Mouse (Mus musculus) forebrain, embryonic 10.5 days (tissue): ENCODE measurements around the gene Ntn1. TPM values are rescaled to one million over a fixed set of nuclear protein-coding genes. Genes with fewer than 3 reads are reported as not detected.

Experiments
- DNase-seq: peaks from one replicate; pipeline ENCODE4 v3.0.0-alpha.2; 2017; ENCODE audit warnings: low spot score; ENCODE audit errors: extremely low spot score
- H3K27ac ChIP-seq: fragments of 300-500 bp; sonication (generic); 2 replicates; pipeline ENCODE4 v1.5.1; 2016; ENCODE audit warnings: mild to moderate bottlenecking
- H3K27me3 ChIP-seq: fragments of 300-500 bp; sonication (generic); 2 replicates; pipeline ENCODE4 v1.6.1; 2016; ENCODE audit warnings: mild to moderate bottlenecking; ENCODE audit not compliant: poor library complexity, severe bottlenecking
- H3K36me3 ChIP-seq: fragments of 300-500 bp; sonication (generic); replicated peaks from 2 replicates; pipeline ENCODE4 v1.6.1; 2016; ENCODE audit warnings: mild to moderate bottlenecking, moderate library complexity
- H3K4me1 ChIP-seq: fragments of 300-500 bp; sonication (generic); 2 replicates; pipeline ENCODE4 v1.6.1; 2016
- H3K4me3 ChIP-seq: fragments of 300-500 bp; sonication (generic); 2 replicates; pipeline ENCODE4 v1.5.1; 2016; ENCODE audit warnings: mild to moderate bottlenecking, moderate library complexity
- H3K9me3 ChIP-seq: fragments of 300-500 bp; sonication (generic); 2 replicates; pipeline ENCODE4 v1.6.1; 2016; ENCODE audit warnings: mild to moderate bottlenecking, moderate library complexity
- WGBS: fragments of 180-500 bp; shearing (Covaris S2); methylation state at CpG from one replicate; pipeline ENCODE4 v1.1.7; 2016; 5-methylcytosine and 5-hydroxymethylcytosine counted together
- polyA plus RNA-seq: library from polyadenylated mRNA; unstranded; fragments of >200 nt; fragmentation: Nextera tagmentation; extraction: Ambion mirVana; gene quantifications from 2 replicates; pipeline ENCODE4 v1.2.1, GENCODE M21; 2016

Gene Ntn1
- polyA plus RNA-seq, 1 experiment from 2014 or later, result 6.2 TPM

- Histone ChIP-seq H3K27ac (peak overlapping the region; percentile 78), H3K9me3 (no peaks in the 10 kb centered on the region), H3K27me3 (peaks cover 43% of the 10 kb centered on the region), H3K4me1 (peaks cover 15% of the 10 kb centered on the region), H3K4me3 (peak overlapping the region; percentile 64), H3K36me3 (no peaks in the 10 kb centered on the region)
- no peak for DNase-seq
- WGBS, result 34% methylated on average over 23 of the region's 23 CpGs
These were observed 31.9 kb upstream of the Ntn1 start for GRCm38 (mm10) chr11:68432361-68433021.

GRCm38 (mm10) chr11:68431699-68432360, 31.2 kb upstream of the Ntn1 start, which contains the start of gene Pik3r5:
Gene Pik3r5, plus strand, starts transcription at chr11:68432121.
- WGBS, result 8% methylated on average over 35 of the region's 35 CpGs
- peaks cover 21% of the 10 kb centered on the region for H3K4me1 ChIP-seq
- peaks cover 43% of the 10 kb centered on the region for H3K27me3 ChIP-seq
- peak within 1 kb of the TSS; percentile 64 for H3K4me3 ChIP-seq
- no peaks in the 10 kb centered on the region for H3K36me3 ChIP-seq
- no peaks in the 10 kb centered on the region for H3K9me3 ChIP-seq
- peak; percentile 91 for DNase-seq
- H3K27ac ChIP-seq, result peak within 1 kb of the TSS; percentile 78

DNA sequence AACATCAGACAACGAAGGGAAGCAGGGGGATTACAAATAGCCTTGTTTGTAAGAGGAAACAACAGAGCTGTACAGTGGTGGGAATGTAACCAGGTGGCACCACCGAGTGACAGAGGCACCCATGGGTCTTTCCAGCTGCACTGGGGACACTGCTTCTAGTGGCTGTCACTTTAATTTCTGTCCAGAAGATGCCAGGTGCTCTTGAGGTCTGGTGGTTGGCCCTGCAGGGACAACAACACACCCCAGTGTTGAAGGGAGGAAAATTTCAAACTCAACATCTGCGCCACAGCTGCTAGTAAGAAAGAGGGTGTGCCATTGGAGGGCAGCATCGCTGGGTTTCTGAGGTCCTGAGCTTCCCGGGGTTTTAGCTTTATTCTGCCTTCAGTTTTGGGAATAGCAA, 30.0 kb upstream of the Ntn1 start:
- 73% methylated on average over 5 of the region's 5 CpGs for WGBS

DNA sequence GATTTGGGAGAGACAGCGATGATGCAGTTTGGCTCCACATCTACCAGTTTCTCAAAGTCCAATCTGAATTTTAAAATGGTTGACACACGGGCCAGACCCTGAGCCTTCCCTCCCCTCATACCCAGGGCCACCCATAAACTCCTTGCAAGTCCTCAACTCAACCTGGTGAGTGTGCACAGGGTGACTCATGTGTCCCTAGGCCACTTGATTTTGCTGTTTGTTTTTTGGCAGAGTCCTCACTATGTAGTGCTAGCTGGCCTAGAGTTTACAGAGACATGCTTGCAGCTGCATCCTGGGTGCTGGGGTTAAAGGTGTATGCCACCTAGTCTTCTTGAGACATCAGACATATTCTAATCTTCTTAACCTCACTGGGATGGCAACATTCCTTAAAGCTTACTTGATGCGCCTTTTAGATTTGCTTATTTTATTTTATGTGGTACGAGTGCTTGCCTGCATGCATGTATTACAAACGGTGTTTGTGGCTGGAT, 26.5 kb upstream of the Ntn1 start:
- DNase-seq, result no peak
- H3K27ac ChIP-seq, result peak overlapping the region; percentile 53; the same call in 1 of the 2 replicates
- peaks cover 29% of the 10 kb centered on the region for H3K4me1 ChIP-seq
- 84% methylated on average over 5 of the region's 5 CpGs for WGBS
- H3K27me3 ChIP-seq, result peaks cover 31% of the 10 kb centered on the region
- H3K36me3 ChIP-seq, result no peaks in the 10 kb centered on the region
- H3K9me3 ChIP-seq, result no peaks in the 10 kb centered on the region
- no peak overlapping the region for H3K4me3 ChIP-seq

More for the DNA sequence above, 30.0 kb upstream of the Ntn1 start:
- no peak overlapping the region for H3K4me3 ChIP-seq
- DNase-seq, result no peak
- H3K27ac ChIP-seq, result no peak overlapping the region
- peaks cover 32% of the 10 kb centered on the region for H3K4me1 ChIP-seq
- H3K36me3 ChIP-seq, result no peaks in the 10 kb centered on the region
- H3K27me3 ChIP-seq, result peaks cover 43% of the 10 kb centered on the region
- H3K9me3 ChIP-seq, result no peaks in the 10 kb centered on the region

GRCm38 (mm10) chr11:68425492-68426315, 25.1 kb upstream of the Ntn1 start:
- DNase-seq, result no peak
- Histone ChIP-seq H3K27me3 (peaks cover 19% of the 10 kb centered on the region), H3K4me3 (no peak overlapping the region), H3K27ac (no peak overlapping the region), H3K4me1 (peaks cover 22% of the 10 kb centered on the region), H3K36me3 (no peaks in the 10 kb centered on the region), H3K9me3 (no peaks in the 10 kb centered on the region)
- WGBS, result 35% methylated on average over 8 of the region's 8 CpGs

GRCm38 (mm10) chr11:68417831-68418230, 17.2 kb upstream of the Ntn1 start:
- Histone ChIP-seq H3K27me3 (peaks cover 6% of the 10 kb centered on the region), H3K4me1 (no peaks in the 10 kb centered on the region), H3K4me3 (no peak overlapping the region), H3K9me3 (peaks cover 7% of the 10 kb centered on the region; the same call in 1 of the 2 replicates), H3K36me3 (no peaks in the 10 kb centered on the region), H3K27ac (no peak overlapping the region)
- peak; percentile 38 for DNase-seq
- WGBS, result 54% methylated on average over 9 of the region's 9 CpGs

DNA sequence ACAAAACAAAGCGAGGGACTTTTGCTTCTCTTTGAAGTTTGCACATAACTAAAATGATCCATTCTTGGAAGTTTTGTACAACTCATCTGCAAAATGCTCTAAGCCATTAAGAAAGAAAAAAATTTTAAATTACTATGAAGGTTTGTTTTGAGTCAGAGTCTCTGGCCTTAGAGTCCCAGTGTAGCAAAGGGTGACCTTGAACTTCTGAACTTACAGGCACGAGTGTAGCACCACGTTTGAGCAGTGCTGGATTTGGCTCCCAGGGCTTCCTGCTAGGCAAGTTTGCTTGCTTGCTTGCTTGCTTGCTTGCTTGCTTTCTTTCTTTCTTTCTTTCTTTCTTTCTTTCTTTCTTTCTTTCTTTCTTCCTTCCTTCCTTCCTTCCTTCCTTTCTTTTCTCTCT, 16.4 kb upstream of the Ntn1 start:
- Histone ChIP-seq H3K36me3 (no peaks in the 10 kb centered on the region), H3K4me3 (no peak overlapping the region), H3K27ac (no peak overlapping the region), H3K27me3 (peaks cover 6% of the 10 kb centered on the region), H3K9me3 (peaks cover 7% of the 10 kb centered on the region; the same call in 1 of the 2 replicates), H3K4me1 (no peaks in the 10 kb centered on the region)
- WGBS, result 66% methylated on average over 3 of the region's 3 CpGs
- DNase-seq, result no peak

DNA sequence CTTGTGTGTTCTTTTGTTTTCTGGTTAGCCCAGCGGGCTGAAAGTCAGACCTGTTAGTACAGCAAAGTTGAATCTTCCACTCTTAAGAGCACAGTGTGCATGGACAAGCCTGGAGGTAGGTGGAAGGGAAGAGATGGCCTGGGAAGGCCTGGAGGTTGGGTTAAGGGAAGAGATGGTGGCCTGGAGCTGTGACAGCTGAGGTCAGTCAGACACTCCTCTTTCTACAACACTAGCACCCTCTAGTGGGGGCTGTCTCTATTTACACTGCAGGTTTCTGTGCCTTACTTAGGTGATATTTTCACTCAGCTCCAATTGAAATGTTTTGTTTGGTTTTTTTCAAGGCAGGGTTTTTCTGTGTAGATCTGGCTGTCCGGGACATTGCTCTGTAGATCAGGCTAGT, 7.5 kb upstream of the Ntn1 start:
- peaks cover 6% of the 10 kb centered on the region for H3K4me1 ChIP-seq
- H3K27me3 ChIP-seq, result peaks cover 57% of the 10 kb centered on the region
- 55% methylated on average over 2 of the region's 2 CpGs for WGBS
- H3K4me3 ChIP-seq, result no peak overlapping the region
- H3K36me3 ChIP-seq, result no peaks in the 10 kb centered on the region
- no peak overlapping the region; the same call in 1 of the 2 replicates for H3K27ac ChIP-seq
- peak; percentile 65 for DNase-seq
- no peaks in the 10 kb centered on the region for H3K9me3 ChIP-seq

DNA sequence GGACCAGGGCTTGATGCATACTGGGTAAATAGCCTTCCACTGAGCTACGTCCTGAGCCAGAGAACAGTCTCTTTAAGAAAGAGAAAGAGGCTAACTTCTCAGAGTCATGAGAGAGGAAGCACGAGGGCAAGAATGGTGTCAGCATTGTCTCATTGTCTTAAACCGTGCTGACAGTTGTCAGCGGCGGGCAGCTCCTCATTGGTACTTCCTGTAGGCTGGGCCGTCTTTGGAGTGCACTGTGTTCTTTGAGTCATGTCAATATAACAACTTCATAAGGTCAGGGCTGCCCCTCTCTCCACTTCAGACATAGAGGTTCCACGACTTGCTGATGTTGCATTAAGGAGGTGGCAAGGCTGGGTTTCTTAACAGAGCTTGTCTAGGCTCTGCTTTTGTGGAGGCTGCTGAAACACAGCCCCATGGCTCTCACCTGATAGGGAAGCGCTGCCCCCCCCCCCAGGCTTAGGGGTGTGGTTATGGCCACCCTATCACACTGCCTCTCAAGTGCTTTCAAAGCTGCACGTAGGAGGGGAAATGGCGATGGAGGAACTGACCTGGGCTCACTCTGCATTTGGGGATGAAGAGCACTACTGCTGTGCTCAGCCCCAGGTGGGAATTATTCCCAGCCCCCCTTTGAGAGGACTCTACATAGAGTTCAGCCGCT, 6.8 kb upstream of the Ntn1 start:
- Histone ChIP-seq H3K27ac (no peak overlapping the region; the same call in 1 of the 2 replicates), H3K4me1 (peaks cover 6% of the 10 kb centered on the region), H3K9me3 (no peaks in the 10 kb centered on the region), H3K4me3 (no peak overlapping the region), H3K36me3 (no peaks in the 10 kb centered on the region), H3K27me3 (peaks cover 64% of the 10 kb centered on the region)
- DNase-seq, result no peak
- WGBS, result 69% methylated on average over 11 of the region's 11 CpGs

- no peaks in the 10 kb centered on the region for H3K9me3 ChIP-seq
- H3K36me3 ChIP-seq, result no peaks in the 10 kb centered on the region
- H3K4me3 ChIP-seq, result no peak overlapping the region
- peaks cover 82% of the 10 kb centered on the region for H3K27me3 ChIP-seq
- DNase-seq, result no peak
- peaks cover 17% of the 10 kb centered on the region for H3K4me1 ChIP-seq
- WGBS, result 89% methylated on average over 8 of the region's 8 CpGs
- no peak overlapping the region for H3K27ac ChIP-seq
These were observed 5.0 kb upstream of the Ntn1 start for GRCm38 (mm10) chr11:68405576-68405975.

- no peak overlapping the region for H3K27ac ChIP-seq
- 62% methylated on average over 4 of the region's 4 CpGs for WGBS
- H3K9me3 ChIP-seq, result no peaks in the 10 kb centered on the region
- no peak for DNase-seq
- peaks cover 94% of the 10 kb centered on the region for H3K27me3 ChIP-seq
- H3K4me3 ChIP-seq, result no peak overlapping the region
- H3K36me3 ChIP-seq, result no peaks in the 10 kb centered on the region
- H3K4me1 ChIP-seq, result peaks cover 31% of the 10 kb centered on the region
These were observed 3.6 kb upstream of the Ntn1 start for GRCm38 (mm10) chr11:68404185-68404584.

DNA sequence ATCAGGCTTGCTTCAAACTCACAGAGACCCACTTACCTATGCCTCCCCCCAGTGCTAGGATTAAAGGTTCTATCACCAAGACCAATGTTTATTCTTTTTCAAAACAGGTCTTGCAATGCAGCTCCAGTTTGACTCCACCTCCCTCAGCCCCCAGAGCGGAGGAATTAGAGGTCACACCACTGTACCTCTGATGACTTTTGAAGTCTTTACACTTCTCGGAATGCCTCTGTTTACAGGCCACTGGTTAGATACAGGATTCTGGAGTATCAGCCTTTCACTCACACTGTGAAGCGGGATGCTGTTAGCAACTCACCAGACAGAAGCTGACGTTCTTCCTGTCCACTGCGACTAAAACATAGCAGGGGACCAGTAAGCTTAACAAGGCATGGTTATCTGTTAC, 805 bp upstream of the Ntn1 start:
- Histone ChIP-seq H3K9me3 (no peaks in the 10 kb centered on the region), H3K4me3 (no peak overlapping the region), H3K27ac (no peak overlapping the region), H3K4me1 (peaks cover 44% of the 10 kb centered on the region), H3K36me3 (no peaks in the 10 kb centered on the region), H3K27me3 (peaks cover 100% of the 10 kb centered on the region)
- 26% methylated on average over 5 of the region's 5 CpGs for WGBS
- DNase-seq, result no peak
